Mouse (Mus musculus): ENCODE data around the gene Slc5a10. TPM values are rescaled to one million over a fixed set of nuclear protein-coding genes. Genes with fewer than 3 reads are reported as not detected.

Gene Slc5a10
- polyA plus RNA-seq, 1 experiment from 2014 or later: 0.08 TPM

DNA sequence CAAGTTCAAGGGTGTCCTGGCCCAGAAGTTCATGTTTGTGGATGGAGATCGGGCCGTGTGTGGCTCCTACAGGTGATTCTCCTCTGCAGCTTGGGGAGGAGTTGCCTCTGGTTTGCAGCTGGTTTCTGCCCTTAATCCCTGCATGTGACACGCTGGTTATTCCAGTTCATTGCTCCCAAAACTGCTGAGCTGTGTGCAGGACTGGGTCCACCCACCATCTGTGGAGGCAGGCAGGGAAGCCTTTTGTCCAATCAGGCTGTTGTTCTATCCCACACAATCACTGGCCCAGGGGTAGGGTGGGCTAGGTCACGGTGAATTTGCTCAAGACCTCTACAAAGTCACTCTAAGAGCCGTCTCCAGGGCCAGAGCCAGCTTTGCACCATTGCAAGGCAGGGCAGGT is 18.9 kb downstream of the Slc5a10 start:
- H3K9ac ChIP-seq: no peak overlapping the region
- H3K9me3 ChIP-seq: no peaks in the 10 kb centered on the region
- no peak overlapping the region for H3K27ac ChIP-seq
- 75% methylated on average over 5 of the region's 5 CpGs for WGBS
- no peak for ATAC-seq (ENCODE audit: low FRiP score, low read depth)
- peaks cover 7% of the 10 kb centered on the region; the same call in 1 of the 2 replicates for H3K4me1 ChIP-seq
- H3K36me3 ChIP-seq: no peaks in the 10 kb centered on the region; the same call in 1 of the 2 replicates
- no peak overlapping the region for H3K4me2 ChIP-seq (replicated peaks)
- no peak overlapping the region for H3K4me3 ChIP-seq
- no peaks in the 10 kb centered on the region for H3K27me3 ChIP-seq

DNA sequence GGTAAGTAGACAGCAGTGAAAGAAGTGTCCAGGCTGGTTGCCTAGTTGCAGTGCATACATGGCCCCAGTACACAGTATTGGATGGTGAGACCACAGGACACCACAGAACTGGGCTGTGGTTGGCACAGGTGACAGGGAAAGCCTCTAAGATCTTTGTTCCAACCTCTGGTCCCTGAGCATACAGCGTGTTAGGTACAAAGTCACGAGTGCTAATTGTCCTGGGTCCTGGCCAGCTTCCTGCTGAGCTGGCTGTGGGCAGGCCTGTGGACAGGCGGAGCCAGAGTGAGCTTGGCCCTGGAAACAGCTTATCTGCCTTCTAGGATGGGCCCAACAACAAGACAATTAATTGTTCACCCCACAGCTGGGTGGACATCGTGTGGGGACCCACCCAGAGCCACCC is 20.7 kb downstream of the Slc5a10 start:
- no peak for ATAC-seq (ENCODE audit: low FRiP score, low read depth)
- Histone ChIP-seq H3K9ac (no peak overlapping the region), H3K27ac (no peak overlapping the region), H3K9me3 (no peaks in the 10 kb centered on the region), H3K4me1 (peaks cover 7% of the 10 kb centered on the region; the same call in 1 of the 2 replicates), H3K27me3 (no peaks in the 10 kb centered on the region), H3K4me2 (replicated peaks) (no peak overlapping the region), H3K36me3 (no peaks in the 10 kb centered on the region; the same call in 1 of the 2 replicates), H3K4me3 (no peak overlapping the region)
- WGBS: 67% methylated on average over 4 of the region's 4 CpGs

DNA sequence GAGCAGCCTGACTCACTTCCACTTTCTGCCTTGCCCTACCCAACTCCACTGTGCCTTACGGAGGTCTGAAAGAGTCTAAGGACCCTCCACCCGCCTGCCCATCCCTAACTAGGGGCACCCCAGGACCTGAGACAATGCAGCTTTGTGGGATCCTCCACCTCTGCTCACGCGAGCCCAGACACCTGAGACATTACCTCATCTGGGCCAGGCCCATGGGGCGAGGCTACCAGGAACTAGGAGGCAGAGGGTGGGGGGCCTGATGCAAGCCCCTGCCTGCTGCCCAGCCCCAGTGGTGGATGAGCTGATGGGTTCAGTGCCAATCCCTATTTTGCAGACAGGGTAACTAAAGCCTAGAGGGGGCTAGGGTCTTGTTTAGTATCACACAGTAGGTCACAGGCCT is 21.2 kb downstream of the Slc5a10 start:
- Histone ChIP-seq H3K9ac (no peak overlapping the region), H3K36me3 (no peaks in the 10 kb centered on the region; the same call in 1 of the 2 replicates), H3K27me3 (no peaks in the 10 kb centered on the region)

DNA sequence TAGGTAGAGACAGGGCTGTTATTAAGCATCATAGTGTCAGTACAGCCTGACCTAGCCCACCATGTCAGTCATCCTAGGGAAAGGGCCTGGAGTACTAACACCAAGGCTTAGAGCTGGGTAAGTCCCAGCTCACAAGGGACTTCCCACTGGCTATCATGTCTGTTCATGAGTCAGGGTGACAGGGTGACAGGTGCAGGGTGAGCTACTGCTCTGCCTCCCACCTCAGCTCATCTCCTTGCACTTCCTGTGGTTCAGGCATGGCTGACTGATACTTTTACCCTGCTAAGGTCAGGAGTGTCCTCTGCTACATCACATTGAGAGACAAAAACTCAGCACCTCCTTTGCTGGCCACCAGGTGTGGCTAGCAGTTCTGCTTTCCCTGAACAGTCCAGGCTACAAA is 21.8 kb downstream of the Slc5a10 start:
- no peak for ATAC-seq (ENCODE audit: low FRiP score, low read depth)
- no peak overlapping the region for H3K27ac ChIP-seq

More for the DNA sequence above, 21.2 kb downstream of the Slc5a10 start:
- no peak overlapping the region for H3K4me3 ChIP-seq
- ATAC-seq (ENCODE audit: low FRiP score, low read depth): no peak
- no peaks in the 10 kb centered on the region for H3K9me3 ChIP-seq
- WGBS: 81% methylated on average over 5 of the region's 5 CpGs
- H3K27ac ChIP-seq: no peak overlapping the region
- H3K4me1 ChIP-seq: peaks cover 7% of the 10 kb centered on the region; the same call in 1 of the 2 replicates
- H3K4me2 ChIP-seq (replicated peaks): no peak overlapping the region

GRCm38 (mm10) chr11:61692996-61693395 is 27.6 kb downstream of the Slc5a10 start:
- H3K4me3 ChIP-seq: no peak overlapping the region
- WGBS: 87% methylated on average over 5 of the region's 5 CpGs
- 0 out of 2 replicates have a peak, but pooled peaks cover 5% of the 10 kb centered on the region for H3K4me1 ChIP-seq
- no peak overlapping the region for H3K27ac ChIP-seq
- ATAC-seq (ENCODE audit: low FRiP score, low read depth): no peak
- no peak overlapping the region for H3K9ac ChIP-seq
- no peaks in the 10 kb centered on the region for H3K36me3 ChIP-seq
- H3K9me3 ChIP-seq: no peaks in the 10 kb centered on the region
- H3K4me2 ChIP-seq (replicated peaks): no peak overlapping the region
- H3K27me3 ChIP-seq: no peaks in the 10 kb centered on the region

More for the DNA sequence above, 21.8 kb downstream of the Slc5a10 start:
- Histone ChIP-seq H3K9me3 (no peaks in the 10 kb centered on the region), H3K4me2 (replicated peaks) (no peak overlapping the region), H3K4me3 (no peak overlapping the region), H3K4me1 (peaks cover 7% of the 10 kb centered on the region; the same call in 1 of the 2 replicates), H3K36me3 (no peaks in the 10 kb centered on the region; the same call in 1 of the 2 replicates), H3K9ac (no peak overlapping the region), H3K27me3 (no peaks in the 10 kb centered on the region)

DNA sequence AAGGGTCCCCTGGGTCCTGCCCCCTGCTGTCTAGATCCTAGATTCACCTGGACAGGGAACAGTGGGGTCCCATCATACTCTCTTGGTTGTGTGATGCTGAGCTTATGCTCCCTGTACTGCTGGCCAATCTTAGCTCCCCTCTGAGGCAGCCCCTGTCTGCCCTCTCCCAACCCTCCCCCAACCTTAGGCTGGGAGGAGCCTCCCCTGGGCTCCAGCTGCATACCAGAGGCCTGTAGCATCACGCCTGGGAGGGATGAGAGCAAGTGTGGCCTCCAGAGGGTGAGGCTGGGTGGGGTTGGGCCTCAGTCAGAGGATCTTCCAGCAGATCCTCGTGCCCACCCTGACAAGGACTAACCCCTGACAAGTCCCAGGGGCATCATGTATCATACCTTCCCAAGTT is 33.0 kb downstream of the Slc5a10 start:
- H3K36me3 ChIP-seq: no peaks in the 10 kb centered on the region
- no peak overlapping the region for H3K9ac ChIP-seq
- WGBS: 40% methylated on average over 2 of the region's 2 CpGs
- H3K4me2 ChIP-seq (replicated peaks): no peak overlapping the region
- peaks cover 18% of the 10 kb centered on the region; the same call in 1 of the 2 replicates for H3K4me1 ChIP-seq
- ATAC-seq (ENCODE audit: low FRiP score, low read depth): no peak
- peaks cover 36% of the 10 kb centered on the region for H3K27me3 ChIP-seq
- no peak overlapping the region for H3K27ac ChIP-seq
- H3K4me3 ChIP-seq: no peak overlapping the region
- H3K9me3 ChIP-seq: no peaks in the 10 kb centered on the region

DNA sequence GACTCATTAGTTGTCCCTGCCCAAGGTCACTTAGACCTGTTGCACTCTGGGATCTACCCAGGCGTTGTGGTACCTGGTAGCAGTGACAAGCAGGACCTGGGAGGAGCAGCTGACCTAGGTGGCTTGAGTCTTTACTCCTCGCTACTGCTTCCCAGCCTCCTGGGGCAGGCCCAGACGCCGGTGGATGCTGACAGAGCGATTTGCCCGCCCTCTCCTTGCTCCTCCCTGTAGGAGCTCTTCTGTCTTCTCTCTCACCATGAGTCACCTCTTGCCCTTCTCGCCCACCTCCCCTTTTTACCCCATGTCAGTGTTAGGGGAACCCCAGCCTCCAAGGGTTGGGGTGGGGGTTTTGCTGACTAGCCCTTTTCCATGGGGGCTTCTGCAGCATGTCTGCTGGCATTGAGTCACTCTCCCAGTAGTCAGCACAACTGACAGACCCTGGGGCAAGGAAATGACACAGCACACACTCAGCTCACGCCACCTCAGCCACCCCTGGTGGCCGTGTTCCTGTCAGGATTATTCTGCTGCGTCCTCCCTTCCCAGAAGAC is 33.6 kb downstream of the Slc5a10 start:
- Histone ChIP-seq H3K4me3 (no peak overlapping the region), H3K4me1 (peaks cover 18% of the 10 kb centered on the region; the same call in 1 of the 2 replicates), H3K4me2 (replicated peaks) (no peak overlapping the region), H3K36me3 (no peaks in the 10 kb centered on the region), H3K27me3 (peaks cover 36% of the 10 kb centered on the region), H3K27ac (0 out of 2 replicates have a peak overlapping the region, but pooled peaks have one; percentile 22), H3K9ac (no peak overlapping the region), H3K9me3 (no peaks in the 10 kb centered on the region)
- ATAC-seq (ENCODE audit: low FRiP score, low read depth): no peak
- WGBS: 48% methylated on average over 10 of the region's 10 CpGs

DNA sequence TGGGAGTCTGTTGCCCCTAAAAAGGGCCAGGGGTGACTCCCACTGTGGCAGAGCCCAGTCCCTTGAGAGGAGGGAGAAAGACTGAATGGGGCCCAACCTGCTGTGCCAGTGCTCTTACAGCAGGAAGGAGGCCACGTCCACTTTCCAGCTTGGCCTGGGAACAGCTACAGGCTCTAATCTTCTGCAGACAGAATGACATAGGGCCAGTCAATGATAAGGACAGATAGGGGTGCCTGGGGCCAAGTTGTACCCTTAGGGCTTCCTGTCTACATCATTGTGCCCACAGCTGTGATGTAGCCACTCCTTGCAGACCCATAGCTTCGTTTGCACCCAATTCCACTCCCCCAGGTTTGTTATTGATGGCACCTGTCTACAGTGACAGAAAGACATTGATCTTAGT is 34.5 kb downstream of the Slc5a10 start:
- Histone ChIP-seq H3K27me3 (peaks cover 36% of the 10 kb centered on the region), H3K4me1 (peaks cover 18% of the 10 kb centered on the region; the same call in 1 of the 2 replicates), H3K36me3 (no peaks in the 10 kb centered on the region), H3K4me2 (replicated peaks) (no peak overlapping the region), H3K9ac (no peak overlapping the region), H3K4me3 (no peak overlapping the region), H3K9me3 (no peaks in the 10 kb centered on the region), H3K27ac (no peak overlapping the region)
- 52% methylated on average over 2 of the region's 2 CpGs for WGBS
- ATAC-seq (ENCODE audit: low FRiP score, low read depth): no peak

DNA sequence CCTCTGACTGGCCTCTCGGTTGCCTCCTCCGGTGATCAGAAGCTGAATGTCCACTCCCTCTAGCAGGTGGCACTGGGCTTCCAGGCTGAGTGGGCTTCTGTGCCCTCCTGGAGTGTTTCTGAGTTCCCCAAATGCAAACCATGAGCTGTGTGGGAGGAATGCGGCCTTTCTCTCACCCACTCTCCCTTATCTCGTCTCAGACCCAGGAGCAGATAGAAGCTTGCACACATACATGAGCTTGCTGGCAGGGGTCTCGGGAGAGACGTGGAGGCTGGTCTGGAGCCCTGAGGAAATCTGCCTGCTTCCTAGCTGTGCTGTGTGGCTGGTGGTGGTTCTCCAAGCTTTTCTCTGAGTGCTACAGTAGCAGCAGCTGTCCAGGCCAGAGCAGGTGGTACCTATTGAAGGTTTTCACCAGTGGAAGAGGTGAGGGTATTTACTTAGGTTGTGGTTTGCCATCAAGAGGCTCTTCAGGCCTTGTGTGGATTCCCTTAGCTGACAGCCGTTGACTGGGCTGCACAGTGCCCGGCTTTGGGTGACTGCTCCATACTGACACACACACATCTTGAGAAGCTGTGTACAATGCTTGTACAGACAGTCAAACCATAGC is 35.4 kb downstream of the Slc5a10 start:
- Histone ChIP-seq H3K27ac (no peak overlapping the region), H3K4me1 (peaks cover 18% of the 10 kb centered on the region; the same call in 1 of the 2 replicates), H3K36me3 (no peaks in the 10 kb centered on the region), H3K9ac (no peak overlapping the region), H3K9me3 (no peaks in the 10 kb centered on the region), H3K27me3 (peaks cover 36% of the 10 kb centered on the region), H3K4me2 (replicated peaks) (peak overlapping the region; percentile 75), H3K4me3 (peak overlapping the region; percentile 52)
- no peak for ATAC-seq (ENCODE audit: low FRiP score, low read depth)
- WGBS: 75% methylated on average over 8 of the region's 8 CpGs

GRCm38 (mm10) chr11:61683907-61684731 is 36.5 kb downstream of the Slc5a10 start, which contains the start of gene Fam83g:
Gene Fam83g (plus strand): TSS chr11:61684091.
- Histone ChIP-seq H3K4me1 (peaks cover 18% of the 10 kb centered on the region; the same call in 1 of the 2 replicates), H3K9me3 (no peaks in the 10 kb centered on the region), H3K4me3 (peak within 1 kb of the TSS; percentile 52), H3K36me3 (no peaks in the 10 kb centered on the region), H3K27ac (no peak within 1 kb of the TSS), H3K9ac (peak within 1 kb of the TSS; percentile 59), H3K27me3 (peaks cover 36% of the 10 kb centered on the region), H3K4me2 (replicated peaks) (peak within 1 kb of the TSS; percentile 75)
- 2% methylated on average over 69 of the region's 76 CpGs for WGBS
- ATAC-seq (ENCODE audit: low FRiP score, low read depth): peak; percentile 60

- Histone ChIP-seq H3K4me1 (peaks cover 37% of the 10 kb centered on the region), H3K9ac (no peak overlapping the region), H3K27me3 (peaks cover 17% of the 10 kb centered on the region), H3K27ac (no peak overlapping the region), H3K4me2 (replicated peaks) (no peak overlapping the region), H3K36me3 (no peaks in the 10 kb centered on the region), H3K4me3 (no peak overlapping the region), H3K9me3 (no peaks in the 10 kb centered on the region)
- no peak for ATAC-seq (ENCODE audit: low FRiP score, low read depth)
- 66% methylated on average over 4 of the region's 4 CpGs for WGBS
Observed at GRCm38 (mm10) chr11:61679091-61679866, 41.3 kb downstream of the Slc5a10 start.

All from limb, embryonic 13.5 days (tissue).